Mouse (Mus musculus) CH12.LX (cell line): ENCODE data around the gene Tmem239. TPM values are rescaled to one million over a fixed set of nuclear protein-coding genes. Genes with fewer than 3 reads are reported as not detected.

Source experiments
- DNase-seq: peaks from one replicate; pipeline ENCODE4 v3.0.0-alpha.2; 2013; ENCODE audit errors: extremely low read depth
- H3K27ac ChIP-seq: 2 replicates; pipeline ENCODE4 v1.5.1; 2012; ENCODE audit warnings: low read depth, mild to moderate bottlenecking, control low read depth, moderate library complexity; ENCODE audit not compliant: insufficient read depth
- H3K27me3 ChIP-seq: replicated peaks from 2 replicates; pipeline ENCODE3; 2012; ENCODE audit warnings: inconsistent platforms
- H3K36me3 ChIP-seq, 2 experiments: replicated peaks in 1 of 2; 2 replicates each; pipeline versions ENCODE3 to v1.6.1; 2012; ENCODE audit warnings: inconsistent platforms in 1 of 2, low read length in 1 of 2, mild to moderate bottlenecking in 1 of 2, mixed read lengths in 1 of 2, moderate library complexity in 1 of 2; ENCODE audit not compliant: control insufficient read depth in 1 of 2, insufficient read depth in 1 of 2
- H3K4me1 ChIP-seq, 2 experiments: 2 replicates each; pipeline ENCODE4 v1.6.1; 2012; ENCODE audit warnings: inconsistent platforms in 1 of 2, moderate library complexity in 1 of 2; ENCODE audit not compliant: insufficient read depth in 2 of 2, control insufficient read depth in 1 of 2
- H3K4me2 ChIP-seq: 2 replicates; pipeline ENCODE4 v1.6.1; 2012; ENCODE audit warnings: low read depth, mild to moderate bottlenecking, control low read depth; ENCODE audit not compliant: poor library complexity, insufficient read depth, severe bottlenecking
- H3K4me3 ChIP-seq, 3 experiments: fragments of 150-350 bp in 1 of 3; sonication (generic) in 1 of 3; replicated peaks in 1 of 3; 2 replicates each; pipeline versions ENCODE3 to v1.5.1; 2011 to 2012; ENCODE audit warnings: low read depth in 2 of 3, low read length in 2 of 3, mild to moderate bottlenecking in 2 of 3, moderate library complexity in 2 of 3, control low read depth in 1 of 3, improper control_type of control experiment in 1 of 3, inconsistent platforms in 1 of 3, mixed read lengths in 1 of 3; ENCODE audit not compliant: poor library complexity in 1 of 3
- H3K79me2 ChIP-seq: replicated peaks from 2 replicates; pipeline ENCODE4 v1.6.1; 2012; ENCODE audit warnings: mild to moderate bottlenecking, moderate library complexity; ENCODE audit not compliant: control insufficient read depth, poor library complexity, insufficient read depth, severe bottlenecking; ENCODE audit errors: extremely low read depth
- H3K9ac ChIP-seq: 2 replicates; pipeline ENCODE4 v1.6.1; 2012; ENCODE audit warnings: low read depth, mild to moderate bottlenecking, control low read depth, moderate library complexity; ENCODE audit not compliant: insufficient read depth
- H3K9me3 ChIP-seq: replicated peaks from 2 replicates; pipeline ENCODE3; 2012; ENCODE audit warnings: low read length, inconsistent platforms, mixed read lengths
- BHLHE40 ChIP-seq: IDR thresholded peaks from 2 replicates; pipeline ENCODE4 v1.6.1; 2011; ENCODE audit warnings: mild to moderate bottlenecking, low read depth, low read length, improper control_type of control experiment
- CHD2 ChIP-seq: IDR thresholded peaks from 2 replicates; pipeline ENCODE4 v1.6.1; 2011; ENCODE audit warnings: low read length, improper control_type of control experiment
- CTCF ChIP-seq, 2 experiments: IDR thresholded peaks in 1 of 2; conservative IDR thresholded peaks in 1 of 2; 2 replicates each; pipeline ENCODE4 v1.5.1; 2011 to 2012; ENCODE audit warnings: low read depth in 2 of 2, low read length in 2 of 2, improper control_type of control experiment in 1 of 2, inconsistent platforms in 1 of 2, mild to moderate bottlenecking in 1 of 2, moderate library complexity in 1 of 2
- ELF1 ChIP-seq: IDR thresholded peaks from 2 replicates; pipeline ENCODE4 v1.6.1; 2014; ENCODE audit warnings: low read depth, mild to moderate bottlenecking, inconsistent platforms, low read length, improper control_type of control experiment
- GABPA ChIP-seq: IDR thresholded peaks from 2 replicates; pipeline ENCODE4 v1.6.1; 2012; ENCODE audit warnings: low read depth, low read length, improper control_type of control experiment, inconsistent platforms; ENCODE audit not compliant: insufficient replicate concordance
- HCFC1 ChIP-seq: IDR thresholded peaks from 2 replicates; pipeline ENCODE4 v1.6.1; 2012; ENCODE audit warnings: low read depth, mild to moderate bottlenecking, inconsistent platforms, low read length, improper control_type of control experiment
- IRF4 ChIP-seq: IDR thresholded peaks from 2 replicates; pipeline ENCODE4 v1.6.1; 2014; ENCODE audit warnings: low read depth, mild to moderate bottlenecking, inconsistent platforms, low read length, improper control_type of control experiment
- JUND ChIP-seq: conservative IDR thresholded peaks from 2 replicates; pipeline ENCODE4 v1.6.1; 2011; ENCODE audit warnings: low read depth, low read length, improper control_type of control experiment
- KAT2A ChIP-seq: IDR thresholded peaks from 2 replicates; pipeline ENCODE4 v1.6.1; 2012; ENCODE audit warnings: low read length, improper control_type of control experiment, inconsistent platforms; ENCODE audit not compliant: insufficient replicate concordance
- MAX ChIP-seq: IDR thresholded peaks from 2 replicates; pipeline ENCODE4 v1.6.1; 2011; ENCODE audit warnings: low read length, improper control_type of control experiment
- MXI1 ChIP-seq: IDR thresholded peaks from 2 replicates; pipeline ENCODE4 v1.6.1; 2011; ENCODE audit warnings: mild to moderate bottlenecking, low read depth, low read length, improper control_type of control experiment
- MYC ChIP-seq: IDR thresholded peaks from 2 replicates; pipeline ENCODE4 v1.6.1; 2011; ENCODE audit warnings: low read depth, mild to moderate bottlenecking, improper control_type of control experiment, low read length
- PAX5 ChIP-seq: IDR thresholded peaks from 2 replicates; pipeline ENCODE4 v1.6.1; 2012; ENCODE audit warnings: low read length, inconsistent platforms, mixed read lengths
- POLR2AphosphoS2 ChIP-seq: IDR thresholded peaks from 2 replicates; pipeline ENCODE4 v1.6.1; 2011; ENCODE audit warnings: low read depth, low read length, improper control_type of control experiment
- RAD21 ChIP-seq: IDR thresholded peaks from 2 replicates; pipeline ENCODE4 v1.6.1; 2011; ENCODE audit warnings: low read depth, mild to moderate bottlenecking, low read length, improper control_type of control experiment, moderate library complexity
- SMC3 ChIP-seq: IDR thresholded peaks from 2 replicates; pipeline ENCODE4 v1.6.1; 2011; ENCODE audit warnings: low read depth, low read length, improper control_type of control experiment
- TBP ChIP-seq: conservative IDR thresholded peaks from 2 replicates; pipeline ENCODE4 v1.6.1; 2011; ENCODE audit warnings: low read depth, low read length, improper control_type of control experiment
- USF2 ChIP-seq: conservative IDR thresholded peaks from 2 replicates; pipeline ENCODE4 v1.6.1; 2011; ENCODE audit warnings: low read depth, low read length, improper control_type of control experiment
- ZKSCAN1 ChIP-seq: IDR thresholded peaks from 2 replicates; pipeline ENCODE4 v1.6.1; 2012; ENCODE audit warnings: low read depth, inconsistent platforms, low read length, improper control_type of control experiment, borderline replicate concordance
- ZNF384 ChIP-seq: IDR thresholded peaks from 2 replicates; pipeline ENCODE4 v1.6.1; 2012; ENCODE audit warnings: low read depth, low read length, improper control_type of control experiment, inconsistent platforms
- dilution Hi-C: fragments of 300-500 bp; cut with MboI; formaldehyde crosslinking; loops from 2 replicates; pipeline ENCODE4 v1.14.3; 2020; ENCODE audit warnings: low sequenced_read_pairs; ENCODE audit not compliant: extremely low pct_unique_long_range_greater_than_20kb, extremely low pct_ligation_motif_present
- in situ Hi-C: fragments of 300-500 bp; cut with MboI; formaldehyde crosslinking; loops from 3 replicates; pipeline ENCODE4 v1.14.3; 2019; ENCODE audit warnings: low sequenced_read_pairs, low pct_ligation_motif_present, low pct_unique_long_range_greater_than_20kb, mixed read lengths
- polyA plus RNA-seq: library from polyadenylated mRNA; unstranded; fragments of >175 nt; gene quantifications from 2 replicates; pipeline ENCODE4 v1.2.1, GENCODE M21; 2012; ENCODE audit warnings: low read depth; ENCODE audit not compliant: insufficient read length
- total RNA-seq, 2 experiments: library from RNA; depleted of rRNA; stranded (reverse); fragments of 300-350 nt in 1 of 2; fragments of >200 nt in 1 of 2; gene quantifications; 2 replicates each; pipeline ENCODE4 v1.2.3; 2012 to 2014

Tmem239 gene
- total and polyA plus RNA-seq, 3 experiments, result not detected

GRCm38 (mm10) chr2:130433152-130433551 is 26.9 kb downstream of the Tmem239 start:
- dilution Hi-C loops (no loop called here), in situ Hi-C loops (no loop called here)
- no peak for TF ChIP-seq HCFC1
- no peak for TF ChIP-seq TBP
- TF ChIP-seq RAD21, result peak; percentile 77
- TF ChIP-seq POLR2AphosphoS2, result no peak
- peak; percentile 74 for TF ChIP-seq SMC3
- no peak for TF ChIP-seq ELF1
- no peak for TF ChIP-seq MXI1
- no peak for TF ChIP-seq GABPA
- TF ChIP-seq MAX, result no peak
- TF ChIP-seq ZKSCAN1, result no peak
- no peak for TF ChIP-seq MYC
- no peak for TF ChIP-seq CHD2
- no peak for TF ChIP-seq USF2
- peak; percentile 37 to 82 for TF ChIP-seq CTCF (conservative IDR thresholded peaks at IDR 0.05 in 1 of 2, IDR thresholded peaks at IDR 0.05 in 1 of 2; ENCODE audit: low read depth in 2 of 2, low read length in 2 of 2)
- TF ChIP-seq BHLHE40, result no peak
- TF ChIP-seq PAX5, result no peak
- no peak for TF ChIP-seq ZNF384
- TF ChIP-seq KAT2A, result no peak
- 0 out of 2 replicates have a peak, but pooled peaks have one; percentile 12 for TF ChIP-seq IRF4
- no peak for TF ChIP-seq JUND
- Histone ChIP-seq H3K9me3 (no peaks in the 10 kb centered on the region), H3K36me3 (peaks cover 27 to 68% of the 10 kb centered on the region in 2 experiments), H3K27ac (no peak overlapping the region), H3K27me3 (no peaks in the 10 kb centered on the region), H3K4me1 (peaks cover 2 to 55% of the 10 kb centered on the region in 2 experiments; a peak in 3 of 4 replicates), H3K4me2 (no peak overlapping the region), H3K4me3 (no peak overlapping the region), H3K79me2 (peaks cover 66% of the 10 kb centered on the region), H3K9ac (no peak overlapping the region)
- peak; percentile 61 for DNase-seq

- Histone ChIP-seq H3K4me1 (peaks cover 0 to 25% of the 10 kb centered on the region in 2 experiments; a peak in 3 of 4 replicates), H3K27ac (no peak overlapping the region), H3K4me2 (no peak overlapping the region), H3K36me3 (peaks cover 56 to 81% of the 10 kb centered on the region in 2 experiments), H3K9me3 (no peaks in the 10 kb centered on the region), H3K9ac (no peak overlapping the region), H3K4me3 (no peak overlapping the region), H3K79me2 (peaks cover 42% of the 10 kb centered on the region), H3K27me3 (no peaks in the 10 kb centered on the region)
- no peak for DNase-seq
- TF ChIP-seq ZKSCAN1 (peak; percentile 35; the same call in 1 of the 2 replicates), SMC3 (no peak)
- dilution Hi-C loops (no loop called here), in situ Hi-C loops (no loop called here)
These were observed 30.5 kb downstream of the Tmem239 start for GRCm38 (mm10) chr2:130436769-130437168.
